Mouse (Mus musculus) midbrain, embryonic 16.5 days (tissue): ENCODE measurements around the gene A430005L14Rik. TPM values are rescaled to one million over a fixed set of nuclear protein-coding genes. Genes with fewer than 3 reads are reported as not detected.

ENCODE experiments used
- ATAC-seq: fragments of 200-750 bp; cut with Nextera tagmentation; 2 replicates; pipeline ENCODE4 v1.8.0; 2017; ENCODE audit warnings: moderate TSS enrichment
- H3K27ac ChIP-seq: fragments of 300-500 bp; sonication (generic); 2 replicates; pipeline ENCODE4 v1.5.1; 2014; ENCODE audit warnings: mild to moderate bottlenecking, low read length, mixed read lengths
- H3K27me3 ChIP-seq: fragments of 300-500 bp; sonication (generic); 2 replicates; pipeline ENCODE4 v1.6.1; 2014; ENCODE audit warnings: low read depth, low read length, mixed read lengths; ENCODE audit not compliant: control insufficient read depth, insufficient read depth
- H3K36me3 ChIP-seq: fragments of 300-500 bp; sonication (generic); 2 replicates; pipeline ENCODE4 v1.6.1; 2014; ENCODE audit warnings: mild to moderate bottlenecking, low read length, moderate library complexity, mixed read lengths; ENCODE audit not compliant: control insufficient read depth, insufficient read depth
- H3K4me1 ChIP-seq: fragments of 300-500 bp; sonication (generic); 2 replicates; pipeline ENCODE4 v1.6.1; 2014; ENCODE audit warnings: mild to moderate bottlenecking, low read length, mixed read lengths; ENCODE audit not compliant: control insufficient read depth, insufficient read depth
- H3K4me2 ChIP-seq: fragments of 300-500 bp; sonication (generic); 2 replicates; pipeline ENCODE4 v1.6.1; 2014; ENCODE audit warnings: mild to moderate bottlenecking, low read length, mixed read lengths
- H3K4me3 ChIP-seq: fragments of 300-500 bp; sonication (generic); 2 replicates; pipeline ENCODE4 v1.5.1; 2014; ENCODE audit warnings: low read depth, mild to moderate bottlenecking, low read length, moderate library complexity, mixed read lengths
- H3K9ac ChIP-seq: fragments of 300-500 bp; sonication (generic); 2 replicates; pipeline ENCODE4 v1.6.1; 2014; ENCODE audit warnings: low read depth, low read length, mixed read lengths
- H3K9me3 ChIP-seq: fragments of 300-500 bp; sonication (generic); replicated peaks from 2 replicates; pipeline ENCODE4 v1.6.1; 2014; ENCODE audit warnings: mild to moderate bottlenecking, low read length, mixed read lengths; ENCODE audit not compliant: control insufficient read depth, poor library complexity, severe bottlenecking
- WGBS: fragments of 180-500 bp; shearing (Covaris S2); extraction: QIAGEN DNeasy Blood & Tissue Kit; methylation state at CpG from one replicate; pipeline ENCODE4 v1.1.7; 2014; 5-methylcytosine and 5-hydroxymethylcytosine counted together
- polyA plus RNA-seq: library from polyadenylated mRNA; unstranded; fragments of >200 nt; fragmentation: Nextera tagmentation; extraction: Ambion mirVana; gene quantifications from 2 replicates; pipeline ENCODE4 v1.2.1, GENCODE M21; 2015

Gene A430005L14Rik
- polyA plus RNA-seq, 1 experiment from 2014 or later = 55.5 TPM

DNA sequence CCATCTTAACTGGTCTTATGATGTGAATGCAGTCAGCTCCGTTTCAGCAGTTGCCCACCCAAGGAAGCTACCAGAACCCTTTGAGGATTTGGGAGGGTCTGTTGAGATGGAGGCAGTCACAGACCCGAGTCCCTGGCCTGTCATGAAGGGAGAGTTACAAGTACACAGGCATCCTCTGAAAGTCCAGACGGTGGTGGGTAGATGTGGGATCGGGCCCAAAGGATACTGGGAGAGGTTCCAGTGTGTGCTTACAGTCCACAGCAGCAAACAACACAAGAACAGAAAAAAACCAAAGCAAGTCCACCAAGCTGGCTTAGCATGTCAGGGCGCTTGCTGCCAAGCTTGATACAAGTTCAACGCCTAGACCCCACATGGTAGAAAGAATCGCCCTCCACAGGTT is 5.6 kb downstream of the A430005L14Rik start:
- no peak for ATAC-seq

DNA sequence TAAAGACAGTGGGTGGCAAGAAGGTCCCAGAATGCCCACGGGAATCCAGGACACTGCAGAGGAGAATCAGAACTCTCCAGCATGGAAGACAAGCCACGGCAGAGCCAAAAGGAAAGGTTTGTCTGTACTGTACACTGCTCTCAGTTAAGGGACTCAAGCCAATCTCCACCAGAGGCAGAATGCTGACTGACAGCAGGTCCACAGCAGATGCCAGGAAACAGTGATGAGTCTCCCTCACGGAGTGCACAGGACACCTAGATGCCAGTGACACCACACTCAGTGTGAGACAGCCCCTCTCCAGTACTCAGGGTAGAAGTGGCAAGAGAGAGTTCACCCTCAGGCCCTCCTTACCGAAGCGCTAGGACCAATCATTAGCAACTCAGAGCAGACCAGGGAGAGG is 9.6 kb downstream of the A430005L14Rik start:
- H3K4me2 ChIP-seq = no peak overlapping the region
- H3K9me3 ChIP-seq = no peaks in the 10 kb centered on the region
- no peaks in the 10 kb centered on the region for H3K27me3 ChIP-seq
- no peaks in the 10 kb centered on the region for H3K4me1 ChIP-seq
- H3K36me3 ChIP-seq = peaks cover 27% of the 10 kb centered on the region
- H3K9ac ChIP-seq = no peak overlapping the region
- 80% methylated on average over 5 of the region's 5 CpGs for WGBS
- no peak for ATAC-seq
- H3K27ac ChIP-seq = no peak overlapping the region
- no peak overlapping the region for H3K4me3 ChIP-seq

More for the DNA sequence above, 5.6 kb downstream of the A430005L14Rik start:
- H3K27me3 ChIP-seq = no peaks in the 10 kb centered on the region
- peaks cover 36% of the 10 kb centered on the region for H3K36me3 ChIP-seq
- H3K4me3 ChIP-seq = no peak overlapping the region
- H3K27ac ChIP-seq = no peak overlapping the region
- peaks cover 11% of the 10 kb centered on the region for H3K4me1 ChIP-seq
- H3K4me2 ChIP-seq = no peak overlapping the region
- H3K9me3 ChIP-seq = no peaks in the 10 kb centered on the region
- WGBS = 84% methylated on average over 7 of the region's 7 CpGs
- no peak overlapping the region for H3K9ac ChIP-seq

DNA sequence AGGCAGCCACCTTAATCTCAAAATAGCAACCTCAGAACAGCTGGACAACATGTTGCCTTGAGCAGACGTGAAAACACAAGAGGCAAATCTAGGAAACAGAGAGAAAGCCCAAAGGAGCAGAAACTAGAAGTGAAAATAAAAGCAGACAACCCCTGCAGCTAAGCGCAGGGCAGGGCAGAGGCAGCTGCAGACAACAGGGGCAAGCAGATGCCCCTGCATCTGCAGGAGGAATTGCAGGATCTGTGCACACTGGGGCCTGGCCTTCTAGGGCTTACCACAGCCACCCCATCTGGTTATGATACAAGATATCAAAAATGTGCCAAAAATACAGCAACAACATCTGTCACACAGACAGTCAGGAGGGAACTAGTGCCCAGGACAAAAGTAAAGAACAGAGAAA is 10.5 kb downstream of the A430005L14Rik start:
- no peak overlapping the region for H3K9ac ChIP-seq
- H3K4me1 ChIP-seq = no peaks in the 10 kb centered on the region
- ATAC-seq = no peak
- peaks cover 19% of the 10 kb centered on the region for H3K36me3 ChIP-seq
- no peaks in the 10 kb centered on the region for H3K9me3 ChIP-seq
- no peak overlapping the region for H3K4me3 ChIP-seq
- no peaks in the 10 kb centered on the region for H3K27me3 ChIP-seq
- 77% methylated on average over 2 of the region's 2 CpGs for WGBS
- H3K4me2 ChIP-seq = no peak overlapping the region
- H3K27ac ChIP-seq = no peak overlapping the region

DNA sequence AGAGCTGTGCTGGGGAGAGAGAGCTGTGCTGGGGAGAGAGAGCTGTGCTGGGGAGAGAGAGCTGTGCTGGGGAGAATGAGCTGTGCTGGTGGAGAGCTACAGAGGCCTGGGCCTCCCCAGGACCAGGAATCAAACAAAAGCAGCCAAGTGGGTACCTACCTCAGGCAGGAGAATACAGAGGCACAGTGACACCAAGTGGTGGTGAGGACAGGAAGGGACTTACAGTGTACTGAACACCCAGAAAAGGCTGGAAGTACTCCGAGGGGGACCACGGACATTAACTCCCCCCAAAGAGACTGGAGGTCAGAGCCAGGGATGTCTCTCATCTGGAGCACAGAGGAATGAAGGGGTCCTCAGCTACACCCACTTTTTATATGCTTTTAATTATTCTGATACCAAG is 11.0 kb downstream of the A430005L14Rik start:
- H3K36me3 ChIP-seq = peaks cover 16% of the 10 kb centered on the region
- H3K4me3 ChIP-seq = no peak overlapping the region
- ATAC-seq = no peak
- H3K9ac ChIP-seq = no peak overlapping the region
- no peak overlapping the region for H3K27ac ChIP-seq
- H3K27me3 ChIP-seq = no peaks in the 10 kb centered on the region
- no peaks in the 10 kb centered on the region for H3K9me3 ChIP-seq
- WGBS = 89% methylated on average over 2 of the region's 2 CpGs
- peaks cover 2% of the 10 kb centered on the region; the same call in 1 of the 2 replicates for H3K4me1 ChIP-seq
- no peak overlapping the region for H3K4me2 ChIP-seq

DNA sequence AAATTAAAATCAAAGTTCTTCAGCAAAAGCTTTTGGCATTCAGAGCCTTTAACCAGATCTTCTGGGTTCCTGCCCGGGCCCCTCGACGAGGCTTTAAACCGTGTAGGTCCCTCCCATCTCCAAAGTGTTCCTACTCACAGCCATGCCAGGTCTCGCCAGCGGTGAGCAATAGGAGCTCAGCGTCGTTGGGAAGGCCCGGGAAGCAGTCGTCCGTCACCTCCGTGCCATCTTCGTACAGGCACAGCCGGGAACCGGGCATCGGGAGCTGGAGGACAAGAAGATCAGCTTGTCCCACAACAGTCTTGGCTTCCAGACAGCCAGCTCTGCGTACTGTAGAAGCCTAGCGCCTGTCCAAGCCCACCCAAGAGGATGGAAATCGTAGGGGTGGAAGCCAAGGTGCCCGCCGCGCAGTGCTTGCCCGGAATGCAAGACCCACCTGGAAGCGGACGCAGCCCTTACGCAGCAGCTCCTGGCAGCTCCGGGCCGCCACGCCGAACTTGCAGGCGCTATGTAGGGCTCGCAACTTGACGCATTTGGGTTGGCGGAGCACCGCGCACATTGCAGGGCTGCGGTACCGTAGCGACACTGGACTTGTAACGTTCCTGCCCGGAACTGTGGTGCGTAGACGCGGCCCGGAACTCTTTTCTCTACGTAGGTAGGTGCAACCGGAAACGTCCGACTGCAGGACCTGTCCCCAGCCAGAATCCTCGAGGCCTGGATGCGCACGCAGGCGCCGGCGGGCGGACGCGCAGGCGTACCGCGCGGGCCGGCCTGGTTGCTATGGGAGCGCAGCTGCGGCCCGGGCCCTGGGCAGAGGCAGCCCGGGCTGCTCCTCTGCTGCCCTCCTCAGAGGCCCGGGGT is 17.6 kb downstream of the A430005L14Rik start, which contains the start of the genes Dffb and Cep104:
Dffb (minus strand) TSS at position 696 of the 861 bp plus-strand sequence.
Cep104 (plus strand) TSS at position 764 of the 861 bp plus-strand sequence.
- H3K27ac ChIP-seq = peak within 1 kb of the TSS; percentile 79
- H3K4me3 ChIP-seq = peak within 1 kb of the TSS; percentile 98
- H3K9ac ChIP-seq = peak within 1 kb of the TSS; percentile 92
- peaks cover 27% of the 10 kb centered on the region for H3K4me1 ChIP-seq
- under 1% methylated on average over 68 of the region's 68 CpGs for WGBS
- ATAC-seq = peak; percentile 98
- H3K9me3 ChIP-seq = no peaks in the 10 kb centered on the region
- peak within 1 kb of the TSS; percentile 88 for H3K4me2 ChIP-seq
- H3K36me3 ChIP-seq = peaks cover 1% of the 10 kb centered on the region
- H3K27me3 ChIP-seq = no peaks in the 10 kb centered on the region

DNA sequence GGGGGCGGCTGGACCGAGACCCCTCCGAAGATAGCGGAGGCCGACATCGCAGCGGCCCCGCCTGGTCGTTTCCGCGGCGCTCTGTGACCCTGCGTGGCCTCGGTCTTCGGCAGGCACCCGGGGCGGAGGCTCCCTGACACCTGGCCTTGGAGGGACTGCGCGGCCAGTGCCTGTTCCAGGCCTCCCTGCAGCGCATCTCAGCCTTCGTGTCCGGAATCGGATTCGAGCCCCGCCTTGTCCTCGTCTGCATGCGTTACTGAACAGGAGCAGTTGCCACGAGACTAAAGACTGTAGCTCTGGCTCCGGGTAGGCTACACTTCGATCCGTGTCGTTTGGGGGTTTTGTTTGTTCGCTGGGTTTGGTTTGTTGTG is 18.2 kb downstream of the A430005L14Rik start:
- H3K36me3 ChIP-seq = peaks cover 7% of the 10 kb centered on the region
- no peaks in the 10 kb centered on the region for H3K27me3 ChIP-seq
- under 1% methylated on average over 18 of the region's 33 CpGs for WGBS
- H3K4me1 ChIP-seq = peaks cover 27% of the 10 kb centered on the region
- H3K27ac ChIP-seq = peak overlapping the region; percentile 79
- peak; percentile 69 for ATAC-seq
- peak overlapping the region; percentile 92 for H3K9ac ChIP-seq
- H3K4me2 ChIP-seq = peak overlapping the region; percentile 88
- no peaks in the 10 kb centered on the region for H3K9me3 ChIP-seq
- peak overlapping the region; percentile 98 for H3K4me3 ChIP-seq

DNA sequence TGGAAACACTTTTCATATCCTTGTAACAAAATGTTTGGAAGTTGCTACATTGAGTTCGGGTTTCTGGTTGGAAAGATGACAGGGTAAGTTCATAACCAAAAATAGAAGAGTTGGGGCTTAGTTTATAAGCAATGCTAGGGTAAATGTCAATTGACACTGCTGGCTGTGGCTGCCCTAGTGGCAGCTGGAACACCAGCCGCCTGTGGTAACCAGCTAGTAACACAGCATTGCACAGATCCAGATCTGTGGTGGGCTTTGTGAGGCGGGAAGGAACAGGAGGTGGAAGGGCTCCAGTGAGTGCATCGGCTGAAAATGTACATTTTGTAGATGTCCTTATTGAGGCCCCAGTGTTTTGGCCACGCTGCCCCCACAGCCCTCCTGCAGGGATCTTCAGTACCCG is 18.7 kb downstream of the A430005L14Rik start:
- Histone ChIP-seq H3K9me3 (no peaks in the 10 kb centered on the region), H3K27me3 (no peaks in the 10 kb centered on the region), H3K4me2 (peak overlapping the region; percentile 88), H3K4me1 (peaks cover 27% of the 10 kb centered on the region), H3K4me3 (peak overlapping the region; percentile 98), H3K36me3 (peaks cover 7% of the 10 kb centered on the region), H3K9ac (peak overlapping the region; percentile 92), H3K27ac (no peak overlapping the region)
- WGBS = 38% methylated on average over 6 of the region's 6 CpGs
- ATAC-seq = no peak

DNA sequence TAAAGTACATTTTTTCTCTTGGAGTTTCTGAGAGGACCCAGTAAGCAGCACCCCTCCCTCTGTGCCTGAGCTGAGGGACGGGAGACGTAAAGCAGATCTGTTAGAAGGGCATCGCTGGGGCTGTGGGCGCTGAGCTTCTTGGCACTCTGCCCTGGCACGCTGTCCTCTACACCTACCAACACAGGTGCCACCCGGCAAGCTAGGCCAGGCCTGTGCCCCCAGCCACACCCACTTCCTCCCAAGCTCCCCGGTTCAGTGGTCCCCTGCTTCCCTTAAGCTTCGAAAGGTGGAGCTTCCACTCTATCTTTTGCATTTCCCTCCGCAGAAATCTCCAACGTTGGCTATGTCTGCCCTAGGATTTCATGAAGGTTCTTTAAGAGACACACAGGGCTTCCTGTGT is 22.2 kb downstream of the A430005L14Rik start:
- 95% methylated on average over 10 of the region's 10 CpGs for WGBS
- Histone ChIP-seq H3K4me2 (no peak overlapping the region), H3K36me3 (peaks cover 22% of the 10 kb centered on the region), H3K4me1 (peaks cover 15% of the 10 kb centered on the region), H3K9me3 (no peaks in the 10 kb centered on the region), H3K27me3 (no peaks in the 10 kb centered on the region), H3K4me3 (no peak overlapping the region), H3K27ac (no peak overlapping the region), H3K9ac (no peak overlapping the region)
- no peak for ATAC-seq

DNA sequence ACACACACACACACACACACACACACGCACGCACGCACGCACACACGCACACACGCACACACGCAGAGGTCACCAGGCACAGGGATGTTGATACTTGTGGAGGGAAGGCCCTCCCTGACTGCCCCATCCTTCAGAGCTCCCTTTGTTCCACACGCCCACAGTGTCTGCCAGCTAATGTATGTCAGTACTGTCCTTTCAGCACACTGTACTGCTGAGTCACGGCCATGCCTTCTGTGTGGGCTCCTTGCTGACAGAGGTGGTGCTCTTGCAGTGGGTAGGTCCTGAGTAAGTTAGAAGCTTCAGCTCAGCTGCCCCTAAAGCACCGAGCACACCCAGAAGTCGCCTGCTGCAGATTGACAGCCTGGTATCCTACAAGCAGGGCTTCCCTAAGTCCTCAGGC is 23.4 kb downstream of the A430005L14Rik start:
- Histone ChIP-seq H3K9ac (no peak overlapping the region), H3K4me1 (peaks cover 15% of the 10 kb centered on the region), H3K4me2 (no peak overlapping the region), H3K36me3 (peaks cover 25% of the 10 kb centered on the region), H3K27me3 (no peaks in the 10 kb centered on the region), H3K27ac (no peak overlapping the region), H3K4me3 (no peak overlapping the region), H3K9me3 (no peaks in the 10 kb centered on the region)
- ATAC-seq = no peak
- WGBS = 97% methylated on average over 11 of the region's 11 CpGs
